Mouse (Mus musculus) cortical plate, adult 2 months (tissue): ENCODE data around the gene Tmem51. TPM values are rescaled to one million over a fixed set of nuclear protein-coding genes. Genes with fewer than 3 reads are reported as not detected.
"Not testable (repeated sequence)": the region's sequence is repeated elsewhere in the genome, so short reads cannot be mapped to it uniquely, and the experiment has no call there.

ENCODE experiments used
- H3K27ac ChIP-seq: fragments of 200-500 bp; 2 replicates; pipeline ENCODE4 v1.5.1; 2012; ENCODE audit warnings: low read length, control low read depth, inconsistent platforms; ENCODE audit not compliant: insufficient read depth
- H3K4me1 ChIP-seq: fragments of 200-500 bp; 2 replicates; pipeline ENCODE4 v1.6.1; 2011; ENCODE audit warnings: low read length; ENCODE audit not compliant: control insufficient read depth, insufficient read depth
- H3K4me3 ChIP-seq: fragments of 200-500 bp; 2 replicates; pipeline ENCODE4 v1.5.1; 2011; ENCODE audit warnings: mild to moderate bottlenecking, low read length, control low read depth; ENCODE audit not compliant: insufficient read depth
- CTCF ChIP-seq: fragments of 200-500 bp; IDR thresholded peaks from 2 replicates; pipeline ENCODE4 v1.5.1; 2011; ENCODE audit warnings: mild to moderate bottlenecking, control low read depth, low read length; ENCODE audit not compliant: insufficient read depth; ENCODE audit errors: extremely low read depth
- POLR2A ChIP-seq: fragments of 200-500 bp; IDR thresholded peaks from 2 replicates; pipeline ENCODE4 v1.6.1; 2011; ENCODE audit warnings: mild to moderate bottlenecking, low read length, control low read depth; ENCODE audit not compliant: insufficient read depth; ENCODE audit errors: extremely low read depth
- polyA plus RNA-seq: library from polyadenylated mRNA; depleted of rRNA; stranded (reverse); fragments of >200 nt; gene quantifications from 2 replicates; pipeline ENCODE4 v1.2.3, GENCODE M21; 2012; rRNA removed

Gene Tmem51
- polyA plus RNA-seq, 1 experiment: 8.4 TPM

DNA sequence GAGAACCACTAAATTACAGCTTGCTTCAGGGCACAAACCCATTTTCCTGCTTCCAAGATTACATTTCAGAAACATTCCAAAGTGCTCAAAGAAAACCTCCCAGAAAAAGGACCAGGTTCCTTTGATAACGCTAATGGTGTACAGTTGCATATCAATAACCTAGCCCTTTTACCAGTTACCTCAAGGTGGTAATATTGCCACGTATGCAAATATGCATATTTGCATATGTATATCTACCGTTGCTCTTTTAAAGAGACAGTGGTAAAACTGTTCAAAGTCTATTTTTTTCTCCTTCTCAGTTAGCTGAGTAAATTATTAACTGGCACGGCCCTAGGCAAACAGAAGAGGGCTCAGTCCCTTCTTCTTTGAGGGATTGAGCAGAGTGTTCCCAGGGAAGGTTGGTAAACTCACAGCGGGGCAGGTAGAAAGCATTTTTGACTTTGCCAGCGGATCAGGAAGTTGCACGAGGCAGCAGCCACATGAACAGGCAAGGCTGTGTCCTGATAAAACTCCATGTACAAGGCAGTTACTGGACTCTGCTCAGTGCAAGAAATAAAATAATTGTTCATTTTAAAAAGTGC is 84.5 kb downstream of the Tmem51 start:
- no peak overlapping the region for H3K27ac ChIP-seq
- H3K4me1 ChIP-seq: no peaks in the 10 kb centered on the region
- TF ChIP-seq POLR2A (no peak), CTCF (no peak)
- no peak overlapping the region for H3K4me3 ChIP-seq

DNA sequence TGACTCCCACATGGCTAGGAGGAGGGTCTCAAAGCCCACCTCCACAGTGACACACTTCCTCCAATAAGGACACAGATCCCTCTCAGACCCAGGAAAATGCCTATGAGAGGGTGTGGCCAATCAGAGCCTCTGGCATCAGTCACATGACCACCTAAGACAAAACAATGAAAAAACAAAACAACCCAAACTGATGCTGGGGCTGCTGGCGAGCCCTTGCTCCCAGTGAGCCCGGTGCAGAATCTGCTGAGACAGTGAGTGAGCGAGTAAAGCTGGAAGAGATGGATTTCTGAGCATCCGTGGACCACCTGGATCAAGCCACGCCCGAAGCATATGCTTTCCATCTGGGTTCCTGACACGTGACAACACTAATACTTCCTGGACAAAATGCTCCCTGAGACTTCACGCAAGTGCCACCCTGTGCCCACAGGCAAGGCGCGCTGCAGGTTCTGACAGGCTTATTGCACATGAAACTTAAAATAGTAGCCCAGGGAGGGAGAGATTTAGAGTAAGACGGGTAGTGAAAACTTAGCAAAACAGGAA is 85.8 kb downstream of the Tmem51 start:
- TF ChIP-seq POLR2A (no peak), CTCF (no peak)
- H3K4me3 ChIP-seq: no peak overlapping the region
- no peaks in the 10 kb centered on the region for H3K4me1 ChIP-seq

DNA sequence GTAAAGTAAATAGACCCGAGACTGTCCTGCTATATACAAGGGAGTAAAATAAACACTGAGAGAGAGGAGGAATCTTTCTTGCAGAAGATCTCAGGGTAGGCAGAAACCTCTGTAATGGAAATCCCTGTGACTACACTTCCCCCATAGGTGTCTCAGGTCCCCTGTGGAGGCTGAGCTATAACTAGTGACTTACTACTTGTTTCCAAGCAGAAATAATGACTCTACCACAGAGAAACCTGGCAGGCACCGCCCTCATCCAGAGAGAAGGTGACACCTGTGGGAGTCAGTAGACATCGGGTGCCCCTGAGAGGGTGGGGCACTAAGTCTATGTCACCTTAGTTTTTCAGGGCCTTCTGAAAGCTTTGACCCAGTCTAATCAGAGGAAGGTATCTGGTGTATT is 87.2 kb downstream of the Tmem51 start:
- Histone ChIP-seq H3K27ac (no peak overlapping the region), H3K4me3 (no peak overlapping the region), H3K4me1 (no peaks in the 10 kb centered on the region)
- no peak for TF ChIP-seq POLR2A
- TF ChIP-seq CTCF: no peak

More for the DNA sequence above, 85.8 kb downstream of the Tmem51 start:
- no peak overlapping the region for H3K27ac ChIP-seq

DNA sequence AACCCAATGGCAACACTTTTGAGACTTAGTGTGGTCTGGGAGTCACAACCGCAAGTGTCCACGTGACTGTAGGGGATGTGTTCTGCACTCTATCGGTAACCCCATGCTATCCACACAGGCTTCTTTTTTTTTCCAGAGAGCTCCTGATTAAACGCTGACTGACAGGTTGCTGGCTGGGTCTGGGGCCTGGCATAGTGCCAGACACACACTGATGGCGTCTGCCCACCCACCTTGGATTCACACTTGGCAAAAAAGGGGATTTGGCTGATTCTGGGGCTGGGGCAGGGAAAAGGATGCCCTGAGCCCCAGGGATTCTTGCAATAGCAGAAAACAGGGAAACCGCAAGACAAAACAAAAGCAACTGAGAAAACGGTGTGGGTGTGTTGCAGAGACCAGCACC is 88.0 kb downstream of the Tmem51 start:
- H3K27ac ChIP-seq: no peak overlapping the region
- no peak for TF ChIP-seq CTCF
- no peak for TF ChIP-seq POLR2A
- H3K4me1 ChIP-seq: no peaks in the 10 kb centered on the region
- H3K4me3 ChIP-seq: no peak overlapping the region

DNA sequence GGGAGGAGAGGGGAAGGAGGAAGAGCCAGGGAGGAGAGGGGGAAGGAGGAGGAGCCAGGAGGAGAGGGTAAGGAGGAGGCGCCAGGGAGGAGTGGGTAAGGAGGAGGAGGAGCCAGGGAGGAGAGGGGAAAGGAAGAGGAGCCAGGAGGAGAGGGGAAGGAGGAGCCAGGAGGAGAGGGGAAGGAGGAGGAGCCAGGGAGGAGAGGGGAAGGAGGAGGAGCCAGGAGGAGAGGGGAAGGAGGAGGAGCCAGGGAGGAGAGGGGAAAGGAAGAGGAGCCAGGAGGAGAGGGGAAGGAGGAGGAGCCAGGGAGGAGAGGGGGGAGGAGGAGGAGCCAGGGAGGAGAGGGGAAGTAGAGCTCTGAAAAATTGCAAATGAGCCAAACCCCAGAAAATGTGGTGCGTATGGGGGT is 90.0 kb downstream of the Tmem51 start:
- not testable (repeated sequence) for H3K27ac ChIP-seq, H3K4me3 ChIP-seq, H3K4me1 ChIP-seq

DNA sequence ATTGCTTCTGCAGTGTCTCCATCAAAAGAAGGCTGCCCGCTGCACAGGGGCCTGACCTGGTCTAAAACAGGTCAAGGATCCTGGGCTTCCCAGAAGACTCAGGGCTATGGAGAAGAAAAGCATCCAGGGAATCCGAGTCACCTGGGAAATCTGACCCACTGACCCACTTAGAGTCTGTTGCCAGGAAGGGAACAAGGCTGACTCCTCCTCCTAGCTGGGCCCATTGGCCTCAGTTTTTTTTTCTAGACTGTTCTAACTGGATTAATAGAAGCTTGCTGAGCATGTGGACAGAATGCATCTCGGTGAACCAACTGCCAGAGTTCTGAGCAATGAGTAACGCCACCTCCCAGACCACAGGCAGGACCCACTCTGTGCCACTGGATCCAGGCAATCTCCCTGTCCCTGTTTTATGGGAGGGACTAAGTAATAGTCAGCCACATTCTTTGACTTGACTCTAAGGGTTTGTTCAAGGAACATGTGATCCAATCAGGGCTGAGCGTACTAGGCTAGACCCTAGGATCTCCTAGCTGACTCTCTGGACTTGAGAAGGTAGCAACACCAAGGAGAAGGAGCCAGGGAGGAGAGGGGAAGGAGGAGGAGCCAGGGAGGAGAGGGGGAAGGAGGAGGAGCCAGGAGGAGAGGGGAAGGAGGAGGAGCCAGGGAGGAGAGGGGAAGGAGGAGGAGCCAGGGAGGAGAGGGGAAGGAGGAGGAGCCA is 90.6 kb downstream of the Tmem51 start:
- TF ChIP-seq POLR2A: no peak
- no peak for TF ChIP-seq CTCF
- Histone ChIP-seq H3K27ac (no peak overlapping the region), H3K4me3 (no peak overlapping the region)

DNA sequence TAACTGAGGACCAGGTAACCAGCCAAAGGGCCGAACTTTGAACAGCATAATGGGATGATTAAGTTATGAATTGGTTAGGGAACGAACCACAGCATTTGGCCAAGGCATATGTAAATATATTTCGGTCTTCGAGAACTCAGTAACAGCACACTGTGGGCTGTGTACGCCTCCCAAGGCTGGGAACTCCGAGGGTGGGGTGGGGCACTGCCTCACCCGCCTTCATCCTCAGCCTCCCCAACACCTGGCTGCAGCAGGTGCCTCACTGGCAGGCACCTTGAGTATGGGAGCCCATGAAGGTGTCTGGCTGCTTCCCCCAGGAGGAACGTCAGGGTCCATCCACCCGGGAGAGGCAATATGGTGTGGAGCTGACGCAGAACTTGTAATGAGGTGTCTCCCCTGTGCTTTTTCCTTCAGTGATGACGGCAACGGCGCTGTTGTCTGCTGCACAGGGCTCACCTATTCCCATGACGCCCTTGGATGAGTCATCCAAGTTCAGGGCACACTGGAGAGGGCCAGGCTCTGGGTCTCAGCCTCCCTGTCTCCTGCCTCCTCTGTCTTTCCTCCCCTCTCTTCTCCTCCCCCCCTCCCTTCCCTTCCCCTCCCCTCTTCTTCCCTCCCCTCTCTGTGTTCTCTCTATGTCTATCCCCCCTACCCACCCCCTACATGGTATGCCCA is 91.4 kb downstream of the Tmem51 start:
- TF ChIP-seq CTCF (no peak), POLR2A (no peak)
- Histone ChIP-seq H3K4me1 (no peaks in the 10 kb centered on the region), H3K4me3 (no peak overlapping the region), H3K27ac (no peak overlapping the region)

More for the DNA sequence above, 90.6 kb downstream of the Tmem51 start:
- no peaks in the 10 kb centered on the region for H3K4me1 ChIP-seq

DNA sequence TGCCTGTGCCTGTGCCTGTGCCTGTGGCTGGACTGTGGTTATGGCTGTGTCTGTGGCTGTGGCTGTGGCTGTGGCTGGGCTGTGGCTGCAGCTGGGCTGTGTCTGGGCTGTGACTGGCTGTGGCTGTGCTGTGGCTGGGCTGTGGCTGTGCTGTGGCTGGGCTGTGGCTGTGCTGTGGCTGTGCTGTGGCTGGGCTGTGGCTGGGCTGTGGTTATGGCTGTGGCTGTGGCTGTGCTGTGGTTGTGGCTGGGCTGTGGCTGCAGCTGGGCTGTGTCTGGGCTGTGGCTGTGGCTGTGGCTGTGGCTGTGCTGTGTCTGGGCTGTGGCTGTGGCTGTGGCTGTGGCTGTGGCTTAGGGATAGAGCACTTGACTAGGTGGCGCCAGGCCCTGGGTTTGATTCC is 95.9 kb downstream of the Tmem51 start:
- Histone ChIP-seq H3K27ac (no peak overlapping the region), H3K4me1 (no peaks in the 10 kb centered on the region), H3K4me3 (no peak overlapping the region)
- TF ChIP-seq CTCF (no peak), POLR2A (no peak)

DNA sequence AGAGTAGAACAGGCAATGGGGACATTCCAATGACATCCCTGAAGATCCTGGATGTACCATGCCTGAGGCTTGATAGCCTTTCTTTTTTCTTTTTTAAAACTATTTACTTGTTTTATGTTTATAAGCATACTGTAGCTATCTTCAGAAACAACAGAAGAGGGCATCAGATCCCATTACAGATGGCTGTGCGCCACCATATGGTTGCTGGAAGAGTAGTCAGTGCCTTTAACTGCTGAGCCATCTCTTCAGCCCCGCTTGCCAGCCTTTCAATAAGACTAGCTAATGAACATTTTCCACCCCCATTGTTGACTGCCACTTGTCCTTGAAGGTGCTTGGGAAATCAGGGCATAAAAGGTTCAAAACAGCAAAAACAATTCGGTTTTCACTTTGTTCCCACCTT is 100.4 kb downstream of the Tmem51 start:
- Histone ChIP-seq H3K4me3 (no peak overlapping the region), H3K4me1 (no peaks in the 10 kb centered on the region), H3K27ac (no peak overlapping the region)
- TF ChIP-seq POLR2A: no peak
- TF ChIP-seq CTCF: peak; percentile 34; the same call in 1 of the 2 replicates

DNA sequence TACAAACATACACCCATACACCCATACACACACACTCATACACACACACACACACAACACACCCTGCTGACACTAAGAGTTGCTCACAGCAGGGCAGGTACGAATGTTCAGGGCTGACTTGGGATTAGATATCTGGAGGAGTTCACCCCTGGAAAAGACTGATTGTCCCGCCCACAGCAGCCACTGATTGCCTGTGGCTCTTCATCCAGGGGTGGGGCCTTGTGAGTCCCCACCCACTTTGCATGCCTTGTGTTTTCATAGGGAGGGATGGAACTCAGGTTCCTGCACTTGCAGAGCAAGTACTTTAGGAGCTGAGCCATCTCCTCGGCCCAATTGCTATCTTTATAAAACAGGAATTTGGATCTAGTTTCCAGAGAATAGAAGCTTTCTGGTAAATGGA is 102.6 kb downstream of the Tmem51 start:
- H3K27ac ChIP-seq: no peak overlapping the region
- H3K4me1 ChIP-seq: no peaks in the 10 kb centered on the region
- TF ChIP-seq POLR2A (no peak), CTCF (no peak)

More for the DNA sequence above, 102.6 kb downstream of the Tmem51 start:
- H3K4me3 ChIP-seq: no peak overlapping the region

Other genes starting within 250 kb of the Tmem51 start
- gene Ctrc, start 237.9 kb downstream of the Tmem51 start, polyA plus RNA-seq: not detected in 2 replicates
- gene Efhd2, start 209.4 kb downstream of the Tmem51 start, polyA plus RNA-seq: 360 and 365 TPM in 2 replicates
- gene Fhad1, start 69.2 kb downstream of the Tmem51 start, polyA plus RNA-seq: 6.5 and 8.2 TPM in 2 replicates
- 45.8 and 60.3 TPM in 2 replicates for gene Kazn, start 155.1 kb upstream of the Tmem51 start, polyA plus RNA-seq